Mouse (Mus musculus) neural tube, embryonic 14.5 days (tissue): ENCODE data around the gene Ahdc1. TPM values are rescaled to one million over a fixed set of nuclear protein-coding genes. Genes with fewer than 3 reads are reported as not detected.

Experiments used
- ATAC-seq: fragments of 200-750 bp; cut with Nextera tagmentation; 2 replicates; pipeline ENCODE4 v1.8.0; 2017; ENCODE audit warnings: low read depth, mild to moderate bottlenecking, moderate TSS enrichment, moderate library complexity
- H3K27ac ChIP-seq: fragments of 300-500 bp; sonication (generic); 2 replicates; pipeline ENCODE4 v1.5.1; 2014; ENCODE audit warnings: low read depth, mild to moderate bottlenecking, control low read depth, low read length, moderate library complexity, mixed read lengths
- H3K27me3 ChIP-seq: fragments of 300-500 bp; sonication (generic); 2 replicates; pipeline ENCODE4 v1.6.1; 2014; ENCODE audit warnings: low read length; ENCODE audit not compliant: control insufficient read depth, insufficient read depth
- H3K36me3 ChIP-seq: fragments of 300-500 bp; sonication (generic); 2 replicates; pipeline ENCODE4 v1.6.1; 2014; ENCODE audit warnings: low read length, mixed read lengths; ENCODE audit not compliant: control insufficient read depth, insufficient read depth
- H3K4me1 ChIP-seq: fragments of 300-500 bp; sonication (generic); 2 replicates; pipeline ENCODE4 v1.6.1; 2014; ENCODE audit warnings: low read length; ENCODE audit not compliant: control insufficient read depth, insufficient read depth
- H3K4me2 ChIP-seq: fragments of 300-500 bp; sonication (generic); 2 replicates; pipeline ENCODE4 v1.6.1; 2014; ENCODE audit warnings: mild to moderate bottlenecking, low read depth, low read length, control low read depth
- H3K4me3 ChIP-seq: fragments of 300-500 bp; sonication (generic); 2 replicates; pipeline ENCODE4 v1.5.1; 2014; ENCODE audit warnings: low read depth, low read length, control low read depth, mixed read lengths
- H3K9ac ChIP-seq: fragments of 300-500 bp; sonication (generic); replicated peaks from 2 replicates; pipeline ENCODE4 v1.6.1; 2014; ENCODE audit warnings: low read depth, mild to moderate bottlenecking, control low read depth, low read length, mixed read lengths
- H3K9me3 ChIP-seq: fragments of 300-500 bp; sonication (generic); 2 replicates; pipeline ENCODE4 v1.6.1; 2016; ENCODE audit warnings: low read length; ENCODE audit not compliant: control insufficient read depth
- WGBS: fragments of 180-500 bp; shearing (Covaris S2); extraction: QIAGEN DNeasy Blood & Tissue Kit; methylation state at CpG from one replicate; pipeline ENCODE4 v1.1.7; 2014; 5-methylcytosine and 5-hydroxymethylcytosine counted together
- polyA plus RNA-seq: library from polyadenylated mRNA; unstranded; fragments of >200 nt; fragmentation: Nextera tagmentation; extraction: Ambion mirVana; gene quantifications from 2 replicates; pipeline ENCODE4 v1.2.1, GENCODE M21; 2014

Ahdc1 gene
- polyA plus RNA-seq, 1 experiment from 2014 or later: 13.1 TPM

DNA sequence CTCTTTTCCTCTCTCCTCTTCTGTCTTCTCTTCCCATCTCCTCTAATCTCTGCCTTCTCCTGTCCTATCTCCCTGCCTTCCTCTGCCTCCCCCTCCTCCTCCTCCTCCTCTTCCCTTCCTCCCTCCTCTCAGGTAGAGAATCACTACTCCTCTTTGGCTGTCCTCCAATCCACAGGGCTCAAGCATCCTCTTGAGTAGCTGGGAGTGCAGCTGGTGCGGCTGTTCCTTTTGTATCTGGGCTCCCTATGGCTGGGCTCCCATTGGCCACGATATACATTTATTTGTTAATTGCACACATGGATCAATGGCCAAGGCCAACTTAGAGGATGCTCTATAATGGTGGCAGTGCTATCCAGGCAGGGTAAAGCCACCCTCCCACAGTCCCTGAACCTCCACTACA is 38.5 kb upstream of the Ahdc1 start:
- peaks cover 13% of the 10 kb centered on the region; the same call in 1 of the 2 replicates for H3K27me3 ChIP-seq
- 26% methylated on average over 2 of the region's 2 CpGs for WGBS
- no peak for ATAC-seq

DNA sequence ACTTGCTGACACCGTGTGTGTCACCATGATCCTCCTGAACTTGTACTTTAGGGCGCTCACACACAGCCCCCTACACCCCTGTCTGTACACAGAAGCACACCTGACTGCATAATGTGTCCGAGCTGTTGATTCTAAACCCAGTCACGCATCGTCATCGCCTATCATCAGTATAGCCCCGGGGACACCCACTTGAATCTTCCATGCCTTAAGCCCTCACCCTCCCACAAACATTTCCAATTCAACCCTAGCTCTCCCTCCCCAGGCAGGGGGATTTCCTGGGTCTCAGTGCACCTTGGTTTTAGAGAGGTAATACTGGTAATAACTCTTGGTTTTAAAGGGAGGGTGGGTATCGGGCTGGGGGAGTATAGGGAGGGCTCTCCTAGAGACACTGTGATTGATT is 37.9 kb upstream of the Ahdc1 start:
- 37% methylated on average over 8 of the region's 8 CpGs for WGBS
- Histone ChIP-seq H3K27ac (no peak overlapping the region), H3K9me3 (no peaks in the 10 kb centered on the region), H3K4me1 (peaks cover 11% of the 10 kb centered on the region), H3K36me3 (no peaks in the 10 kb centered on the region), H3K27me3 (peaks cover 13% of the 10 kb centered on the region; the same call in 1 of the 2 replicates), H3K4me2 (no peak overlapping the region), H3K4me3 (no peak overlapping the region), H3K9ac (no peak overlapping the region)
- no peak for ATAC-seq

More for the DNA sequence above, 38.5 kb upstream of the Ahdc1 start:
- H3K27ac ChIP-seq: no peak overlapping the region
- peaks cover 11% of the 10 kb centered on the region for H3K4me1 ChIP-seq
- no peaks in the 10 kb centered on the region for H3K36me3 ChIP-seq
- H3K4me3 ChIP-seq: no peak overlapping the region
- no peaks in the 10 kb centered on the region for H3K9me3 ChIP-seq
- H3K9ac ChIP-seq: no peak overlapping the region
- H3K4me2 ChIP-seq: no peak overlapping the region

DNA sequence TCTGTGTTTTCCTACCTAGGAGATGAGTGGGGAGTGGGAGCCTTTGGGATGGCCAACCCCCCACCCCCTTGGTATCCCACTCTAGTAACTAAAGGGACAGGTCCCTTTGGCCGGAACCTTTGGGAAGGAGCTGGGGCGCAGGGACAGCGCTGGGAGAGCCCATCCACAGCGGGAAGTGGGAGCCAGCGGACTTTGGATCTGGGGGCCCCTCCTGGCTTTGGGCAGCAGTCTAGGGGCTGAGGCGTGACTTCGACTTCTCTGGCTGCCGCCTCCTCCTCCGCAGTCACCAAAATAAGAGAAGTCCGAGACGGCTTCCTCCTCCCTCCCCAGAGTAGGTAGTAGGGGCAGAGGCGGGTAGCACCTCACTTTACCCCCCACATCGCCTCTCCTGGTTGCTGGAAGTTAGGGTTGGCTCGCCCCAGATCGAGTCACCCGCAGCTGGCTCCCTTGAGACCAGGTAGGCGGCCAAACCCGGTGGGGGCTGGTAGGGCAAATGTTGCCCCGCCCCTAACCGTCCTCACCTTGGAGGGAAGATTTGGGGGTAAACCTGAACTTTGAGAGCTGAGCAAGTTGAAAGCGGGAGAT is 37.2 kb upstream of the Ahdc1 start, which contains the start of gene Fgr:
Gene Fgr, plus strand, starts transcription at position 282 of the 585 bp plus-strand sequence.
- Histone ChIP-seq H3K27ac (no peak within 1 kb of the TSS), H3K4me3 (peak within 1 kb of the TSS; percentile 11; the same call in 1 of the 2 replicates)

DNA sequence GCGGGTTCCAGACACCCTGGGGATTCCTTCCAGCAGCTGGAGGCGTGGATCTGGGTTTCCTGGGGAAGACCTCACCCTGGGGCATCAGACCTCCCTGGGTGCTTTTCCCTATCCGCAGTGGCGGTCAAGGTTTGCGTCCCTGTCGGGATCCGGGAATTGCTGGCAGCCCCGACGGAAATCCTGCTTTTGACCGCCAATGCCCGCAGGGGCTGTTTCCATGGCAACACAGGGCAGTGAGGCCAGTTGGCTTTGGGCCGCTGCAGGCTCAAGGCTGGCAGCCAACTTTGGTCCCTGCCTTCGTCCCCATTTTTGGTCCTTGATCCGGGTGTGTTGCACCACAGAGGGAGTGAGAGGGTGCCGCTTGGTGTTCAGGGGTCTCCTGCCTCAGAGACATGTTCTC is 36.2 kb upstream of the Ahdc1 start:
- no peak for ATAC-seq

More for the DNA sequence above, 37.2 kb upstream of the Ahdc1 start, which contains the start of gene Fgr:
- Histone ChIP-seq H3K27me3 (peaks cover 13% of the 10 kb centered on the region; the same call in 1 of the 2 replicates), H3K9me3 (no peaks in the 10 kb centered on the region), H3K4me1 (peaks cover 11% of the 10 kb centered on the region), H3K4me2 (peak within 1 kb of the TSS; percentile 30), H3K36me3 (no peaks in the 10 kb centered on the region), H3K9ac (no peak within 1 kb of the TSS)
- 12% methylated on average over 21 of the region's 21 CpGs for WGBS
- no peak for ATAC-seq

DNA sequence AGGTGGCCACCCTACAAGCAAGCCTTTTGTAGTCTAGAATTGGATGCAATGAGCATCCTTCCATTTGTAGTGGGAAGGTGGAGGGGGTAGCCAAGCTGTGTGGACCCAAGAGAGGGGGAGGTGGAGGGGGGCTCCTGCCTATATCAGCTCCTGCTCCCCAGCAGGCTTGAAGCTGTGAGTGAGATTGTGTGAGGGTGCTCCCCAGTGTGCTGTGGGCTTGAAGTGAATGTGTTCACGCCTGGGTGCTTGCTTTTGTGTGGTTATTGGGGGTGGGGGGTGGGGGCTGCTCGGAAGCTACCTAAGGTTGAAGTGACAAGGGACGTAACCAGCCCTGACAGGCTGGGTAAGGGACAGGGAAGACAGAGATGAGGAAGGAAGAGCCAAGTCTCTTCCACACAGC is 35.3 kb upstream of the Ahdc1 start:
- H3K4me3 ChIP-seq: no peak overlapping the region
- no peak for ATAC-seq
- H3K9me3 ChIP-seq: no peaks in the 10 kb centered on the region
- no peak overlapping the region for H3K9ac ChIP-seq
- 46% methylated on average over 3 of the region's 3 CpGs for WGBS
- peaks cover 14% of the 10 kb centered on the region for H3K4me1 ChIP-seq
- no peak overlapping the region for H3K27ac ChIP-seq
- no peak overlapping the region for H3K4me2 ChIP-seq
- H3K27me3 ChIP-seq: peaks cover 13% of the 10 kb centered on the region; the same call in 1 of the 2 replicates
- no peaks in the 10 kb centered on the region for H3K36me3 ChIP-seq

More for the DNA sequence above, 36.2 kb upstream of the Ahdc1 start:
- H3K4me3 ChIP-seq: peak overlapping the region; percentile 11; the same call in 1 of the 2 replicates
- no peaks in the 10 kb centered on the region for H3K36me3 ChIP-seq
- peak overlapping the region; percentile 30 for H3K4me2 ChIP-seq
- H3K4me1 ChIP-seq: peaks cover 14% of the 10 kb centered on the region
- no peak overlapping the region for H3K9ac ChIP-seq
- no peaks in the 10 kb centered on the region for H3K9me3 ChIP-seq
- no peak overlapping the region for H3K27ac ChIP-seq
- H3K27me3 ChIP-seq: peaks cover 13% of the 10 kb centered on the region; the same call in 1 of the 2 replicates
- under 1% methylated on average over 15 of the region's 15 CpGs for WGBS

DNA sequence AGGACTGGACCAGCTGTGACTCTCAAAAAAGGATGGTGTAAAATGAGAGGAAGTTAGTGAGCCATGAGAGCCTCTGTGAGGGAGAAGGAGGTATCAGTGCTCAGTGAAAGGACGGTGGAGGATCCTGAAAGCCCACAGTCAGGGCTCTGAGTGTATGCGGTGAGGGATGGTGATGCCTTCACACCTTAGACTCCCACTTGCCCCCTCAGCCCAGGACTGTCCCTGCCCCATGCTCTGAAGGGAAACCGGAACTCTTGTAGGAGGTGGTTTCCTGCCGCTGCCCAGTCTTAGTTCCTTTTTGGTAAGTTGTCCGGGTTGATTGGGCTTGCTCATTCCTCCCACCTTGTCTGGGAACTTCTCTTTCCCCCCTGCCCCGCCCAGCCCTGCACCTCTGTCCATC is 34.3 kb upstream of the Ahdc1 start:
- no peak for ATAC-seq
- WGBS: 75% methylated on average over 6 of the region's 6 CpGs

DNA sequence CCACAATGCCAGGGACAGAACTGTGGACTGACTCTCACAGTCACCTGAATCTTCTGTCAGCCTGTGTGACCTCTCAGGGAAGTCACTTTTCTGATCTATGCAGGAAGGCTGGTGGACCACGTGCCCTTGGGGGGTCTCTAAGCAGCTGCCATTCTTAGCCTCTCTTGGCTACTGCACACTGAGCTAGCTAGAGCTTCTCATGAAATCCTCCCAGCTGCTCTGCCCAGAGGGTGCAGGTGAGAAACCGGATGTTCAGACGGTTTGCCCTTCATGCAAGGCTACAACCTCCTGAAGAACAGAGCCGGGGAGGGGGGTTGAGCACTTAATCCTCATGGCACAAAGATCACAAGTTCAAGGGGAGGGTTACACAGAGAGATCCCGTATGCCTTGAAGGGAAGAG is 33.5 kb upstream of the Ahdc1 start:
- Histone ChIP-seq H3K4me3 (no peak overlapping the region), H3K36me3 (no peaks in the 10 kb centered on the region), H3K4me1 (peaks cover 14% of the 10 kb centered on the region), H3K27me3 (peaks cover 11% of the 10 kb centered on the region; the same call in 1 of the 2 replicates), H3K9ac (no peak overlapping the region), H3K27ac (no peak overlapping the region), H3K4me2 (no peak overlapping the region), H3K9me3 (no peaks in the 10 kb centered on the region)
- no peak for ATAC-seq
- 59% methylated on average over 5 of the region's 5 CpGs for WGBS

More for the DNA sequence above, 34.3 kb upstream of the Ahdc1 start:
- Histone ChIP-seq H3K4me1 (peaks cover 14% of the 10 kb centered on the region), H3K9ac (no peak overlapping the region), H3K27ac (no peak overlapping the region), H3K9me3 (no peaks in the 10 kb centered on the region), H3K27me3 (peaks cover 13% of the 10 kb centered on the region; the same call in 1 of the 2 replicates), H3K36me3 (no peaks in the 10 kb centered on the region), H3K4me2 (no peak overlapping the region), H3K4me3 (no peak overlapping the region)

DNA sequence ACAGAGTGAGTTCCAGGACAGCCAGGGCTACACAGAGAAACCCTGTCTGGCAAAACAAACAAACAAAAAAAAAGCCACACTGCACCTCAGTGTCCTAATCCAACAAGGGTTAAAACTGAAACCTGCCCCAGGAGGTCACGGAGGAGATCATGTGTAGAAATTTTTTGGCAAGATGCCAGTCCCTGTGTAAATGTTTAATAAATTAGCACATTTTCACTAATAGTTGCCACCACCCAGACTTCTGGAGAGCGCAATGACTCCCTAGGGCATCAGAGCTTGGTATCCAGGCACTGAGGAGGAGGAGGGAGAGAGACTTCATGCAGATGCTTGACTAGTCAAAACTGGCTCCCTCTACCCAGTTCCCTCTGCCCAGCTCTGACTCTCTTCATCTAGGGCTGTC is 31.9 kb upstream of the Ahdc1 start:
- Histone ChIP-seq H3K9me3 (no peaks in the 10 kb centered on the region), H3K27ac (no peak overlapping the region), H3K4me2 (no peak overlapping the region), H3K9ac (no peak overlapping the region), H3K4me3 (no peak overlapping the region), H3K4me1 (peaks cover 14% of the 10 kb centered on the region), H3K36me3 (no peaks in the 10 kb centered on the region), H3K27me3 (peaks cover 5% of the 10 kb centered on the region; the same call in 1 of the 2 replicates)
- WGBS: 58% methylated on average over 2 of the region's 2 CpGs
- no peak for ATAC-seq

DNA sequence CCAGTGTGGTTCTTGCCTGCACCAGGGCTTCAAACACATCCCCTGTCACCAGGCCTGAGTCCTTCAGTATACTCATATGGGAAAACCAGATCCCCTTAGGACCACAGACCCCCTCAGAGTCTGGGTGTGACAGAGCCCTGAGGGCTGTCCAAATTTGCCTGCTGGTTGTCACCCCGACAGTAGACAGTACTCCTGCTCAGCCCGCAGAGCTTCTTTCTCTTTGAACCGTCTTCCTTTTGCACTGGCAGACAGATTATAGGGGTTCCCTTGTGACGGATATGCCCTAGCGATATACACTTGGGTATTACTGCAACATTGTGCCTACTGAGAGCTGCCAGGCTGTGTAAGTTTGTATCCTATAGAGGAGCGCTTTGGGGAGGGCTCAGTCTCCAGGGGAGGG is 29.4 kb upstream of the Ahdc1 start:
- H3K4me2 ChIP-seq: no peak overlapping the region
- ATAC-seq: no peak
- no peak overlapping the region for H3K27ac ChIP-seq
- peaks cover 6% of the 10 kb centered on the region; the same call in 1 of the 2 replicates for H3K4me1 ChIP-seq
- H3K9me3 ChIP-seq: no peaks in the 10 kb centered on the region
- no peaks in the 10 kb centered on the region for H3K27me3 ChIP-seq
- no peaks in the 10 kb centered on the region for H3K36me3 ChIP-seq
- WGBS: 82% methylated on average over 6 of the region's 6 CpGs
- H3K9ac ChIP-seq: no peak overlapping the region
- H3K4me3 ChIP-seq: no peak overlapping the region
